Mouse (Mus musculus): ENCODE data around the gene Qars.

Gene Qars

GRCm38 (mm10) chr9:108507619-108508434 is at the start of gene Qars:
Qars (plus strand) TSS chr9:108507706.
- peak; percentile 93 for DNase-seq (ENCODE audit: low spot score)

DNA sequence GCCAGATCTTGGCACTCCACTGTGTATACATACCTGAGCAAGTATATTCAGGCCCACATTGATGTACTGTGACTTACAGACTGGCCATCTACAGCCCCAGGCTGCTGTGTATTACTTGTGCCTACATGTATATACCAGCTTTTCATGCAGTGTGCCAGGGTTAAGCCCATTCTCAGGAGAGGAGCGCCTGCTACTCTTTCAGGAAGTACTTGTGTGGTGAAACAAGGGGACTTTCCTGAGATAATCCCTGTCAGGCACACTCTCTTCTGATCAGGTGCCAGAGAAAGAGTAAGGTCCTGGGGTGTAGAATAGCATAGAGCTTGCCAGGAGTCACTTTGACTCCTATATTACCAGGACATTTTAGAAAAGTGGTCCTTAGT is 47.6 kb upstream of the Qars start:
- DNase-seq (ENCODE audit: low spot score), result no peak

DNA sequence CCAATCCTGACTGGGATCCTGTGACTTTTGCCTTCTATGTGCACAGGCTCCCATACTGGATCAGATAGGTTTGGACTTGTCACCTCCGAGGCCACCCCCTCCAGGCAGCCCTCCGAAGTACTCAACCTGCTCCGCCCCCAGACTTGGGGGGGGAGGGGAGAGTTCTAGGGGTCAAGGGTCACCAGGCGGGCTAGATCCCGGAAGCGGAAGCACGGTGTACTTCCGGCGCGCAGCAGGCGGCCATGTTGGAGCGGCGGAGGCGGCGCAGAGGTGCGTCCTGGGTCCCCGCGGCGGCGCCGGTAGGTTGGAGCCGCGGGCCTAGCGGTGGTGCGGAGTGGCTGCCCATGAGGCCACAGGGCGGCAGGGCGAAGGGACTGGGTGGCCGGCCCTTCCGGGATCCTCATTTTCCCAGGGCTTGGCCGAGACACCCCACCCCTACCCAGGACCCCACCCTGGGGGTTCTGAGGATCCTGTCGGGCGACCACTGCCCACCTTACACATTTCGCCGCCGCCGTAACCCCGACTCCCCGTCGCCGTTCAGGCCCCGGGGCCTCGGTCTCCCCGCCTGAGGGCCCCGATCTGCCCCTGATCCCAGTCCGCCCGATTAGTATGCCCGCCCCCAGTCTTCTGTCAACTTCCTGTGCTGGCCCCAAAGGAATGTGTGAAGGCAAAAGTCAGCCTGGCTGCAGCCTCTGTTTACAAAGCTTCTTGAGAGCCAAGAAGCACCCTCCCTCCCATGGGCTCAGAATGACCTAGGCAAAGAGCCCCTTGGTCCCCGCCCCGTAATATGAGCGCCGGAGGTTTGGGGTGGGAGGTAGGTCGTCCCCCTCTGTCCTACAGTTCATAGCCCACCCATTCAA is 47.0 kb upstream of the Qars start, which contains the start of gene Ccdc71:
Gene Ccdc71, plus strand, starts transcription at position 209 of the 860 bp plus-strand sequence.
- peak; percentile 72 for DNase-seq (ENCODE audit: low spot score)

DNA sequence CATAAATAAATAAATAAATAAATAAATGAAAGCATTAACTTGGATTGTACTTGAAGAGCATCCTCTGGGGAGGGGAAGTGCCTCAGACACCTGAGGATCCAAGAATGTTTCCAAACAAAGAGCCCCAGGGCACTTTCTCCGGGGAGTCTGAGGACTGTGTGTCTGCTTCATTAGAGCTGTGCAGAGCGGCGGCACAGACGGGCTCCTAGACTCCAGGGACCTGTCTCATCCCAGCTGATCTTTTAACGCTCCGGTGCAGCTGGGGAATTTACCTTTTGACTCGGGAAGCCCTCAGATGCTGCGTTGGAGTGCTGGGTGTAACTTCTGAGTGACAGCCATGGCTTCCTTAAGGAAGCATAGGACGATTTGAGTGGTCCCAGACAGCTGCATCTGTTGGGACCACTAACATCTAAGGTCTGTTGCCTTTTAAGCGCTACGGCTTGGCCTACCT is 46.3 kb upstream of the Qars start, which contains the start of gene Klhdc8b:
Gene Klhdc8b, minus strand, starts transcription at position 401 of the 451 bp plus-strand sequence.
- no peak for DNase-seq (ENCODE audit: low spot score)

GRCm38 (mm10) chr9:108461675-108462074 is 45.8 kb upstream of the Qars start:
- DNase-seq (ENCODE audit: low spot score), result no peak

DNA sequence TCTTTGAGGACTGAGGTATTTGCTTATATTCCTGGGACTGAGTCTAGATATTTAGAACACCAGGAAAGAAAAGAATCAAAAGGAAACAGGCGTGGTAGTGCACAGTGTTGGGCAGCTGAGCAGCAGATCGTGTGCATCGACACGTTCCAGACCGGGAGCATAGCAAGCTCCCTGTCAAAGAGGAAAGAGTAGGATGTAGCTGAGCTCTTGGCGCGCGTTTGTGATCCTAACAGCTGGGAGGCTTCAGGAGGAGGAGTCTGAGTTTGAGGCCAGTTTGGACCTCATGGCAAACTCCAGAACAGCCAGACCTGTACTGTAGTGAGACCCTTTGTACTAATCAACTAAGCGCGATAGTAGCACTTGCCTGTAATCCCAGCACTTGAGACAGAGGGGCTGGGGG is 45.3 kb upstream of the Qars start:
- DNase-seq (ENCODE audit: low spot score), result no peak

DNA sequence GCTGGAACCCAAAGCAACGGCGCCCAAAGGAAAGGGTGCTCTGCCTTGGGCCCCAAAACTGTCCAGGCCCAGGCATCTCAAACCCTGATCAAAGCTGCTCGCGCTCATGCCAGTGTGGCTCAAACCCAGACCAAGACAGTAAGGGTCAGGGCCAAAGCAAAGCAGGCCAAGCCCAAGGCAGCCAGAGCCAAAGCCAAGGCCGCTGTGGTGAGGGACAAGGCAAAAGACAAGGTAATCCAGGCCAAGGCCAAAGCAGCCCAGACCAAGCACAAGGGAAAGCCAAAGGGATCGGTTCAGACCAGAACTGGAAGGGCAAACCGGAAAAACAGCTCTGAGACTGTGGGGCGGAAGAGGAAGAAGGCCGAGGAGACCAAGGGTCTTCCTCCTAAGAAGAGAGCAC is 43.8 kb upstream of the Qars start:
- DNase-seq (ENCODE audit: low spot score), result no peak

DNA sequence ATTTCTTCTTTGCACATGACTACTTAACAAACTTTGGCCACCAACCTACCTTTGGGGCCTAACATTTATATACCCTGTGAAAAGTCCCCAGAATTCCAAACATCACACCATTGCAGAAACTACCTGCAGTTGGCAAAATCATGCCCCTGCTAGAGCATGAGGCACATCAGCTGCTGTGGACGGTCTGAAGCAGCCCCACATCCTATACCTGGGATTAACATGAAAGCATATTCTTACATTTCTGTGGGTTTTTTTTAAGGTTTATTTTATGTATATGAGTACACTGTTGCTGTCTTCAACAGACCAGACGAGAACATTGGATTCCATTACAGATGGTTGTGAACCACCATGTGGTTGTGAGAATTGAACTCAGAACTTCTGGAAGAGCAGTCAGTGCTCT is 41.3 kb upstream of the Qars start:
- DNase-seq (ENCODE audit: low spot score), result no peak

DNA sequence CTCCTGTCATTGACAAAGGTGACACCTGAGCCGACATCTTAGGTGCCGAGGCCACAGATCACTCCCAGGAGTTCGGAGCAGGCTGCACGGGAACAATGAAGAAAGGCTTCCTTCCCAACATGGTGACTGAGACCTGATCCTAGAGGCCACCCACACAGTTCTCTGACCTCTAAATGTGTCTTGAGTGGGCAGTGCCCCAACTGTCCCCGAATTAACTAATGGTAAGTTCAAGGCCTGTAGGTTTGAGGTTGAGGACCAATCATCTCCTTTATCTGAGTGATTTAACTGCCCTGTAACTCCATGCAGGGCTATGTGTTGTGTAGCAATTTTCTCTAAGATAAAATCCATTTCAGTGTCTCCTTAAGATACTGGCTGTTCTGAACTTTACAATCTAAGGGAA is 38.1 kb upstream of the Qars start:
- DNase-seq (ENCODE audit: low spot score), result no peak

GRCm38 (mm10) chr9:108469845-108470244 is 37.7 kb upstream of the Qars start:
- no peak for DNase-seq (ENCODE audit: low spot score)

GRCm38 (mm10) chr9:108474528-108474927 is 33.0 kb upstream of the Qars start:
- no peak for DNase-seq (ENCODE audit: low spot score)

- DNase-seq (ENCODE audit: low spot score), result peak; percentile 60
Observed at GRCm38 (mm10) chr9:108478638-108479156, 28.8 kb upstream of the Qars start.

GRCm38 (mm10) chr9:108479241-108479640 is 28.3 kb upstream of the Qars start:
- DNase-seq (ENCODE audit: low spot score), result no peak

GRCm38 (mm10) chr9:108479721-108480351 is 27.7 kb upstream of the Qars start, which contains the start of gene Lamb2:
Lamb2 (plus strand) TSS chr9:108479736.
- DNase-seq (ENCODE audit: low spot score), result no peak

GRCm38 (mm10) chr9:108480813-108481519 is 26.5 kb upstream of the Qars start:
- no peak for DNase-seq (ENCODE audit: low spot score)

- no peak for DNase-seq (ENCODE audit: low spot score)
Observed at GRCm38 (mm10) chr9:108481520-108482210, 25.8 kb upstream of the Qars start.

- no peak for DNase-seq (ENCODE audit: low spot score)
Observed at GRCm38 (mm10) chr9:108483051-108483790, 24.3 kb upstream of the Qars start.

DNA sequence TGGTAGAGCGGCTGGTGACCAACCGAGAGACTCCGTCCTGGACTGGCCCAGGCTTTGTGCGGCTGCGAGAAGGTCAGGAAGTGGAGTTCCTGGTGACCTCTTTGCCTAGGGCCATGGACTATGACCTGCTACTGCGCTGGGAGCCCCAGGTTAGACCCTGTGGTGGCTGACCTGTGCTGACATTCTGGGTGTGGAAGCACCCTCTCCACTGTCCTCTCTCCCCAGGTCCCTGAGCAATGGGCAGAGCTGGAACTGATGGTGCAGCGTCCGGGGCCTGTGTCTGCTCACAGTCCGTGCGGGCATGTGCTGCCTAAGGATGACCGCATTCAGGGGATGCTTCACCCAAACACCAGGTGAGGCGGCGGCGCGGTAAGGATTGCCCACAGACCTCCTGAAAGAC is 23.5 kb upstream of the Qars start:
- no peak for DNase-seq (ENCODE audit: low spot score)

DNA sequence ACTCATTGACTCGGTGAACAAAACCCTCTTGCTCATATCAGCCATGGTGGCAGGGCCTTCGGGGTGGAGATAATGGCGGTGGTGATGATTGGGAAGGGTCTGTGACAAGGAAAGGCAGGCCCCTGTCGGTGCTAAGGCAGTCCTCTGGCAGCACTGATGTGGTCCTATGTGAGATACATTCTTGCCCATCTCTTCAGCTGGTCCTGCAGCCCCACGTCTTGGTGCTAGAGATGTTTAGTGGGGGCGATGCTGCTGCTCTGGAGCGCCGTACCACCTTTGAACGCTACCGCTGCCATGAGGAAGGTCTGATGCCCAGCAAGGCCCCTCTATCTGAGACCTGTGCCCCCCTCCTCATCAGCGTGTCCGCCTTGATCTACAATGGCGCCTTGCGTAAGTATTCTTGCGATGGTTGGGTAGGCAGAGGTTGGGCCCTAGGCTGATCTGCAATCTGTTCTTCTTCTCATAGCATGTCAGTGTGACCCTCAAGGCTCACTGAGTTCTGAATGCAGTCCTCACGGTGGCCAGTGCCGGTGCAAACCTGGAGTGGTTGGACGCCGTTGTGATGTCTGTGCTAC is 22.1 kb upstream of the Qars start:
- DNase-seq (ENCODE audit: low spot score), result no peak

Data from ovary, adult 18-20 months (tissue).